Mouse (Mus musculus) activated CD4-positive, CD25-positive, alpha-beta regulatory T cell, adult 4 months (primary cell): ENCODE results near the gene Adgra1. TPM values are rescaled to one million over a fixed set of nuclear protein-coding genes. Genes with fewer than 3 reads are reported as not detected.

Experiments used
- ATAC-seq: one replicate; pipeline ENCODE4 v1.8.0; 2017
- polyA plus RNA-seq, 2 experiments: library from polyadenylated mRNA; unstranded; fragments of 100-300 nt; shearing (Covaris generic); gene quantifications; one replicate each; pipeline ENCODE4 v1.2.1; 2017

The Adgra1 gene
- not detected for polyA plus RNA-seq

- ATAC-seq = no peak
Measured at GRCm38 (mm10) chr7:139834036-139834435, at the start of gene Adgra1. Gene Adgra1 (plus strand): TSS chr7:139834174.

- no peak for ATAC-seq
Measured at GRCm38 (mm10) chr7:139787382-139787781, 46.6 kb upstream of the Adgra1 start.

- no peak for ATAC-seq
Measured at GRCm38 (mm10) chr7:139788927-139789326, 45.0 kb upstream of the Adgra1 start.

GRCm38 (mm10) chr7:139789718-139790117, 44.3 kb upstream of the Adgra1 start:
- ATAC-seq = no peak

- no peak for ATAC-seq
Measured at GRCm38 (mm10) chr7:139791601-139792000, 42.4 kb upstream of the Adgra1 start.

GRCm38 (mm10) chr7:139795004-139795605, 38.9 kb upstream of the Adgra1 start:
- ATAC-seq = no peak

GRCm38 (mm10) chr7:139797186-139798109, 36.5 kb upstream of the Adgra1 start:
- no peak for ATAC-seq

GRCm38 (mm10) chr7:139806175-139806601, 27.8 kb upstream of the Adgra1 start:
- ATAC-seq = no peak

DNA sequence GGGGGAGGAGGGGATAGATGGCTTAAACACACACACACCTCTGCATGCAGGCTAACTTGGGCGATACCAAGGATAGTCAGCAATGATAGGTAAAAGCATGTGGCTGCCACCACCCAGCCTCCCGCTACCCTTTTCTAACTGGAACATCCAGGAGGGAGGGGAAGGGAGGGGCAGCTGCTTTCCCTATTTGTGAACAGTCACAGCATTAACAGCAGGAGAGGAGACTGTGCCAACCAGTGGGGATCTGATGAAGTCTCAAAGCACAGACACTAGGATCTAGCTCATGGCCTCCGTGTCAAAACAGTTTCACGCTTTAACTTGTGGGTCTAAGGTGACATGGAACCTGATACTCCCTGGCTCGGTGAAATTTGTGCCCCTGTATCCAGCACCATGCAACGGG, 23.9 kb upstream of the Adgra1 start:
- no peak for ATAC-seq

DNA sequence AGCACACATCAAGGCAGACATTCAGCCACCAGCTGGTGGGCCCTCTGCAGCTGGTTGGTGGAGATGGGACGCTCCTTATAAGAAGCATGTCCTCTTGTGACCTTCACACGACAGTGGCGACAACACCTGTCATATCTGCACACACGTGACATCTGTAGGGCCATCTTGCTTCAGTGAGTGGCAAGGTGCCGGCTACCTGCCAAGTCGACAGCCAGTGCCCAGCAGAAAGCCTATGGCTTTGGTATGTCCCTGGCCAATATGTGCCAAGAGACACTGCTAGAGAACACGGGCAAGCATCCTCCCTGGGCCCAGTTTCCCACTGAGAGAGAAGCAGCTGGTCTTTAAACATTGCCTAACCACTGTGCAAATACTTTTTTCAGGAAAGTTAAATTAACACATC, 22.3 kb upstream of the Adgra1 start:
- no peak for ATAC-seq

DNA sequence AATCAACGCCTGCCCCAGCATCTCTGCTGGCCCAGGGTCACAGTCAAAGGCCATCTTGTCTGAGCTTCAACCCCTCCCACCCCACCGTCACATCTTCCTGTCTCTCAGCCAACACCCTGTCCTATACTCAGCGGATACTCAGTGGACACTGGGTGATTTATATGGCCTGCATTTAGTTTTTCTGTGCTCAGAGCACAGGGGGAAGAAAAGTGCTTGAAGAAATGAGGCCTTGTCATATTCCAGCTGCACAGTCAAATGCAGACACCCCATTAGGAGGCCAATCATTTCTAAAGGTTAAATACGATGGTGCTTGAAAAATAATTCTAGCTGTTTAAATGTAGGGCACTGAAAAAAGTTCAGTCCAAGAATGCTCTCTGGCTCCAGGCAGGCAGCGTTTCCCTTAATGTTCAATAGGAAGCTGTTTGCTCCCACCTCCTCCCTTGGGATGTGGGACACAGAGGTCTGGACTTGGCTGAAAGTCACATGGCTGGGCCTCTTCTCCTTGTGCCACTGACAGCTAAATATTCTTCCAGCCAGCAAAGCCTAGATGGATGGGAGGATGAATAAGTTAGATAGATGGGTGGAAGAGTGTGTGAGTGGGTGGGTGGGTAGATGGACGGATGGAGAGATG, 20.3 kb upstream of the Adgra1 start:
- ATAC-seq = no peak

GRCm38 (mm10) chr7:139822301-139823010, 11.5 kb upstream of the Adgra1 start:
- no peak for ATAC-seq

- no peak for ATAC-seq
Measured at GRCm38 (mm10) chr7:139827687-139828086, 6.3 kb upstream of the Adgra1 start.

GRCm38 (mm10) chr7:139833532-139833931, 442 bp upstream of the Adgra1 start:
- no peak for ATAC-seq

DNA sequence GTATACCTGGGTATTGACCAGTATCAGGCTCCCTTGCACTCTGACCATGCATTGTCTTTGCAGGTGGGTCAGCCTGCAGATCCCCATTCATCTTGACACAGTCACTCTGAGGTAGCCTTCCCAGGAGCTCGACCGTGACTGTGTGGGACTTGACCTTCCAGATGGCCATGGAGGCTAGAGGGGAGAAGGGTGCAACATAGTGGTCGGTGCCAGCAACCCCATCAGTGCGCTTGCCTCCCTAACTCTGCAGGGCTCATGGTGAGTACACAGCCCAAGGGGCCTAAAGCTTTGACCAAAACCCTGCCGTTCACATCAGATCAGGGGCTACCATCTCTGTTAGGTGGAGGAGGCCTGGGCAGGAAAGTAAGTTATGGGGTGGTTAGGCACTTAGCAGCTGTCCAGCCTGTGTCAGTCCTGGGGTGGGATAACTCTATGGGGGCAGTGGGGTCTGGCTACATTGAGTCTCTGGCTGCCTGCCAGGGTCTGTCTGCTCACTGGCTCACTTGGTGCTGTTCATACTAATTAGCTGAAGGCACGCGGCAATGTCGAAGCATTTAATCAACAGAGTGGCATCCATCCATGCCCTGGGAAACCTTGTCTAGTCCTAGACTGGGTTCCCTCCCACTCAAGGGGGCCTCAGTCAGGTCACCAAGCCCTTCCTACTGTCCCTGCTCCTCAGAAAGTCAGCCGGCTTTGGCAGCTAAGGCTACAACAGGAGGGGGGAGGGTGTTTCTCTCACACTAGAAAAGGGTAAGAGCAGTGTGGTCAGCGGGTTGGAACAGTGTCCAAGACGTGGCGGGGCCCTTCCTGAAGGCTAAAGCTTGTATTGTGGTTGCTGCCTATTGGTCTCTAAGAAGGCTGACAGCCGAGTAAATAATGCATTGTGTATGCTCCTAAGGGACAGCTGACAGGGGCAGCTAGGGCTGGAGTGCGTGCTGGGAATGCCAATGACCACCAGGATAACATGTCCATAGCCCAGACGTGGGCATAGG, 1.5 kb downstream of the Adgra1 start:
- ATAC-seq = no peak

DNA sequence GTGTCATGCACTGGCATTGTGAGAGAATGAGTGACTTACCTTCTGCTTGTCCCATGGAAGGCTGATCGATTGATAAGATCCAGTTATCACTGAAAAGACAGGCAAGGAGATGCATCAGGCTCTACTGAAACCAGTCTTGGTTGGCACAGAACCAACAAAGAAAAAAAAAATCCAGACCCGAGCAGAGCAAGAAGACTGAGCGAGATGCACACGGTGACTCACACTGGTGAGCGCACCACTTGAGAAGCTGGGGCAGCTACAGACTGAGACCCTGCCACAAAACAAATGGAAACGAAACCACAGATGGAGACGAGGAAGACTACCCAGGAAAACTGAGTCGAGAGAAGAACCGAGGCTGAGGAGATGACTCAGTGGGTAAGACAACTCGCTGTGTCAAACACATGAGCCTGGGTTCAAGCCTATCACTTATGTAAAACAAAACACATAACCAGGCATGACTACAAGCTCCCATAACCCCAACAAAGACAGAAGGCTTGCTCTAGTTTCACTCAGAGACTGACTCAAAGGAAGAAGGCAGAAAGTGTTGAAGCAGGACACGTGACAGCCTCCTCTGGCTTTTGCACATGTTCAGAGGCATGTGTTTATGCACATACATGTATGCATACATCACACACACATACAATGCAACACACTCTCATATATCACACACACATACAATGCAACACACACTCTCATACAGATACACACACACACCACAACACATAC, 6.6 kb downstream of the Adgra1 start:
- ATAC-seq = no peak

DNA sequence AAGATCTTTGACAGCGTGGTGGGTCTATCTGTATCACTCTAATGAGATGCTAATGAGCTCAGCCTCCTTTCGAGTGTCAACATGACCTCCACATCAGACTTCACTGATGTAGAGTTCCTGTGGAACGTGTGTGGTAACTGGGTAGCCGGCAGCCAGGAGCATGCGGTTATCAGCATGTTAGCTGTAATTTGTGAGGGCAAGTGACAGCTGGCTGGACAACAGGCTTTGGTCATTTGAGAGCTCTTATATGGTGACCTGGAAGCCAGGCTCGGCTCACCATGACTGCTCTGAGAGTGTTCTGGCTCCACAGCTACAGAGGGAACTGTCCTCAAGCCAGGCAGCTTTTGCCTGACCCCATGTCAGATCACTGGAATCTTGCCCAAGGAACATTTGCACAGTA, 8.4 kb downstream of the Adgra1 start:
- ATAC-seq = no peak

- ATAC-seq = no peak
Measured at GRCm38 (mm10) chr7:139843140-139843539, 9.2 kb downstream of the Adgra1 start.

- ATAC-seq = no peak
Measured at GRCm38 (mm10) chr7:139843776-139844175, 9.8 kb downstream of the Adgra1 start.

- ATAC-seq = no peak
Measured at GRCm38 (mm10) chr7:139845101-139845500, 11.1 kb downstream of the Adgra1 start.

DNA sequence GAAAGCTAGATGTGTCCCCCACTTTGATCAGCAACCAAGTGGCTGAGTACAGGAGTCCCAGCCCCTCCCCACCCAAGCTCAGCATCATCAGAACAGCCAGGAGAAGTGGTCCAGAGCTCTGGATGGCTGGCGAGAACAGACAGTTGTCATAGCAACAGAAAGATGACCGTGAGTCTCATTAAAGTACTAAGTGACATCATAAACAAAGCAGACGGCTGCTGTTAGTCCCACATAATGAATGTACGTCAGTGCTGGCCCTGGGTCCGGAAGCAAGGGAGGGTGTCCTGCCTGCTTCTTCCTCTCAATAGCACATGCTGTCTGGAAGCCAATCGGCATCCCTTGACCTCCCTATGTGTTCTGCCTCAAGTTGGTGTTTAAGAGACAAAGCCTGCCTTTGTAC, 16.2 kb downstream of the Adgra1 start:
- ATAC-seq = no peak
